Mouse (Mus musculus): Measurements from ENCODE around the gene Apoc3.

Gene Apoc3

DNA sequence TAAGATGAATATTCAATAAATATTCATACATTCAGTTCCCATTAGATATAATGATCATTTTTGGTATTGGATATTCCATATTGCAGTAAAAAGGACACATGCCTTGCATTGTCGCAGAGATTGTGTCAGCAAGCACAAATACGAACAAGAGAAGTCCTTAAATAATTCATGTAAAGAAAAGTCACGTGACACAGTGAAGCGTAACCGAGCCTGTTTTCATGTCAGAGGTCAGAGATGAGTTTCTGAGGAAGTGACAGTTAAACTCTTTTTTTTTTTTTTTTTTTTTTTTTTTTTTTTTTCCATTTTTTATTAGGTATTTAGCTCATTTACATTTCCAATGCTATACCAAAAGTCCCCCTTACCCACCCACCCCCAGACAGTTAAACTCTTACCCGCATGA is 42.8 kb downstream of the Apoc3 start:
- no peak for DNase-seq (ENCODE audit: low spot score in 2 of 2)

DNA sequence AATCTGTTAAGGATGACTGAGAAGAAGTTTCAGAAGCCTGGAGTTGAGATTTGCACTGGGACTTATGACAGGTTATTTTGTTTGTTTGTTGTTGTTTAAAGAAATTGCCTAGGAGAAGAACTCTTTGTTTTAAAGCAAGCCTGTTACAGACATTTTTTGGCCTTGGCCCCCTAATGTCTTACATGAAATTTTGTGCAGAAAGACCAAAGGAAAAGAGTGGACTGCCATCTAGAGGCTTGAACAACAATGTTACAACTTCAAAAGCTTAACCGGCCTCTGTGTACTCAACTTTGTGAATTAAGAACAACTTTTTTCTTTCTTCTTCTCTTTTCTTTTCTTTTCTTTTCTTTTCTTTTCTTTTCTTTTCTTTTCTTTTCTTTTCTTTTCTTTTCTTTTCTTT is 43.8 kb downstream of the Apoc3 start:
- DNase-seq (ENCODE audit: low spot score in 2 of 2): no peak

DNA sequence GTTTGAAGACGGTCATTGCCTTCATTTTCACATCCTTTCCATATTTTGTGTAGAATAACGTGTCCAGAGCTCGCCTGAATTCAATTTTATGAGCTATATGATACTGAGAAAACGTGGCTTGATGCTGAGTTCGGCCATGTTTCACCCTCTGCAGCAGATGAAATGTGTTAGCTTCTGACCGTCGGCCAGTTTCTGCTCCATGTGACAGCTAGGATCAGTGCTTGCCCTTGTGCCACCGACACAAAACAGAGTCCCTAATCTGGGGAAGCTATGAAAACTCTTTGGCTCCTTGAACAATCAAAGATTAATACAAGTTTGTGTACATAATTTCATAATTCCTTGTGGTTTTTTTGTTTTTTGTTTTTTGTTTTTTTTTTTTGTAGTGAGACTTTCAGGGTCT is 44.2 kb downstream of the Apoc3 start:
- no peak for DNase-seq (ENCODE audit: low spot score in 2 of 2)

DNA sequence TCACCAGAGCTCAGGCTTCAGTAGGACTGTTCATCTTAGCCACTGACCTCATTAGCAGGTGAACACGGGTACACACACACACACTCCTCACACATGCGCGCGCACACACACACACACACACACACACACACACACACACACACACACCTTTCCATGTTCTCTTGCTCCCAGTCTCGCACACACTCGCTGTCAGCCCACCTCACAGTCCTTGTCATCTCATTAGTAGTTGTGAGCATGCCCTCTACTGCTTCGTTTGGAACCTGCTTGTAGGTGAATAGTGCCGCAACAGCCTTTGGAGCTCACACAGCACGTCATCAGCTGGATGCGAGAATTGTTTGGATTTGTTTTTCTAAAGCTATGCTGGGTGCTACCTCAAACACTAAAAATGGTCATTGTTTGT is 46.1 kb downstream of the Apoc3 start:
- no peak for DNase-seq (ENCODE audit: low spot score in 2 of 2)

DNA sequence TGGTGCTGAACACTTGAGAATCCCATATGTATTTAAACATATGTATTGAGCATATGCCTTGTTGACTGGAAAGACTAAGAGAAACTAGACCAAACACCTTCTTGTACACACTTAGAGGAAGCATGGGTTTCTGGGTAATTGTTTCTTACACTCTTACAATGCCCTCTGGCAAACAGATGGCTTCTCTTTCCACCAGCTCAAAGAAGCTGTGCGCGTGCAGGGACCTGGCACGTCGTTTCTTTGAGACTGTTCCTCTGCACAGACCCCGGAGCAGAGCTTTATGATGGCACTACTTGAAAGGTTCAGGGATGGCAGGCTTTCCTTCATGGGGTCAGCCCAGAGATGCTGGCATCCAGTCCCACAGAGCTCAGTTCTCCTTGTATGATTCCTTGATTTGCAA is 46.5 kb downstream of the Apoc3 start:
- no peak for DNase-seq (ENCODE audit: low spot score in 2 of 2)

DNA sequence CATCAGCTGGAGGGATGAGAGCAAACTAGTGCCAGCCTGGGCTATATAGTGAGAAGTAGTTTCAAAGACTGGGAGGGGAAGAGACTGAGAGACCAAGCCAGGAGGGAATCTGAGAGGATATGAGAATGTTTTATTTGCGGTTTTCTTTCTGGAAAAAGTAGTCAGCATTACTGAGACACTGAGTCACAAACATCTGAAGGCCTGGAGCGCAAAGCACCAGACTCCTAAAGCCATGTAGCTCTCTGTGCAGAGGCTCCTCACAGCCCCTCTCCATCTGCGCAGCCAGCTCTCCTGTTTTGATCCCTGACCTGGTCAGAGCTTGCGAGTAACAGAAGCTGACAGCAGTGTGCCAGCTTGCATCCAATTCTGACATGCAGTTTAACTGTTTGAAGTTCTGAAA is 47.1 kb downstream of the Apoc3 start:
- no peak for DNase-seq (ENCODE audit: low spot score in 2 of 2)

DNA sequence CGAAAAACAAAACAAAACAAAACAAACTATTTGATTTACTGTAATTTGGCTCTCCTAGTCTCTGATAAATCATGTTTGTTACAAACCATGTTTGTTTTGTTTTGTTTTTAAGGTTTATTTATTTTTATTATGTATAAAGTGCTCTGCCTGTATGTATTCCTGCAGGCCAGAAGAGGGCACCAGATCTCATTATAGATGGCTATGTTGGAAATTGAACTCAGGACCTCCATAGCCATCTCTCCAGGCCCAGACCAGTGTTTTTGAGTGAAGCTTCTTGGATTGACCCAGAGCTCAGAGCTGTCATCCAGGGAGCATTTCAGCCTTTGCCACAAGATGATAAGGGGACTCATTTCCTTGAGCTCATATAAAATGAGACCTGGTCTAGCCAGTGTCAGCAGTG is 49.0 kb downstream of the Apoc3 start:
- no peak for DNase-seq (ENCODE audit: low spot score in 2 of 2)

DNA sequence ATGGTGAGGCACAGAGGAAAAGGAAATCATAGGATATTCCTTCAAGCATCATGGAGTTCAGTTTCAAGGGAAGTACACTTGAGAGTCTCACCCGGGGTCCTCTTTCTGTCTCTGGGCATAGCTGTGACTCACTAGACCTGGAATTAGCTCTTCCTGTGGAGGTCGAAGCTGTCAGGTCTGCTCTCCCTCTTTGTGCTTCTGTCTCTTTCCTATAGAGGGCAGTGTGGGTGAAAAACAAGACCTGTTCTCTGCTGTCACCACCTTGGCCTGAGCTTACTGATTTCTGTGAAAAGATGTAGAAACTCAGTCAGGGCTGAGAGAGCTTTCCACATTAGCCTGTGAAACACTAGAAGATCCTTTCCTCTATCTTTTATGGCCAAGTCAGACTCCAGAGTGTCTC is 50.2 kb downstream of the Apoc3 start:
- DNase-seq (ENCODE audit: low spot score in 2 of 2): no peak

DNA sequence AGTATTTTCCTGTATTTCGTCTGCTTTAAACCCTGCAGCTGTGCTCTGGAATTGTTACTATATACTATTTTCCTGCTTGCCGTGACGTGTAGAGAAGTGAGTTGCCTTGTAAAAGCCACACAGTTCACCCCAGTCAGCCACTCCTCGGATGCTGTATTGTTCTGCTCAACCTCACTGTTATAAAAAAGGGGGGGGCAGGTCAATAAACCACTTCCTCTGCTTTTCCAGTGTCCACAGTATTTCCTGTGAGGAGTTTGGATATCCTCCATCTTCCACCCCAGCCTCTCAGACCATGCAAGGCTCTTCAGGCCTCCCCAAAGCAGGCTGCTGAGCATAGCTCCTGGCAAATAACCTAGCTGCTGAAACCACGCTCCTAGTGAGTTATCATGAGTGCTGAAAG is 50.9 kb downstream of the Apoc3 start:
- no peak for DNase-seq (ENCODE audit: low spot score in 2 of 2)

Measured in urinary bladder, postnatal 36 days (tissue).